Mouse (Mus musculus) limb, embryonic 12.5 days (tissue): Measurements from ENCODE around the gene Sarnp. TPM values are rescaled to one million over a fixed set of nuclear protein-coding genes. Genes with fewer than 3 reads are reported as not detected.

Experiments
- ATAC-seq: fragments of 200-750 bp; cut with Nextera tagmentation; 2 replicates; pipeline ENCODE4 v1.8.0; 2017; ENCODE audit warnings: low read depth, moderate TSS enrichment; ENCODE audit not compliant: insufficient number of reproducible peaks, insufficient read depth, low FRiP score, low TSS enrichment
- H3K27ac ChIP-seq: fragments of 300-500 bp; sonication (generic); 2 replicates; pipeline ENCODE4 v1.5.1; 2016; ENCODE audit warnings: mild to moderate bottlenecking, moderate library complexity
- H3K27me3 ChIP-seq: fragments of 300-500 bp; sonication (generic); 2 replicates; pipeline ENCODE4 v1.6.1; 2016; ENCODE audit warnings: mild to moderate bottlenecking, moderate library complexity
- H3K36me3 ChIP-seq: fragments of 300-500 bp; sonication (generic); 2 replicates; pipeline ENCODE4 v1.6.1; 2016; ENCODE audit warnings: mild to moderate bottlenecking, moderate library complexity
- H3K4me1 ChIP-seq: fragments of 300-500 bp; sonication (generic); replicated peaks from 2 replicates; pipeline ENCODE4 v1.6.1; 2016
- H3K4me2 ChIP-seq: fragments of 300-500 bp; sonication (generic); 2 replicates; pipeline ENCODE4 v1.6.1; 2016; ENCODE audit warnings: mild to moderate bottlenecking, moderate library complexity
- H3K4me3 ChIP-seq: fragments of 300-500 bp; sonication (generic); replicated peaks from 2 replicates; pipeline ENCODE4 v1.5.1; 2016; ENCODE audit warnings: mild to moderate bottlenecking
- H3K9ac ChIP-seq: fragments of 300-500 bp; sonication (generic); replicated peaks from 2 replicates; pipeline ENCODE4 v1.6.1; 2016; ENCODE audit warnings: mild to moderate bottlenecking, moderate library complexity
- H3K9me3 ChIP-seq: fragments of 300-500 bp; sonication (generic); 2 replicates; pipeline ENCODE4 v1.6.1; 2016; ENCODE audit warnings: mild to moderate bottlenecking, moderate library complexity
- WGBS: fragments of 180-500 bp; shearing (Covaris S2); methylation state at CpG from one replicate; pipeline ENCODE4 v1.1.7; 2016; 5-methylcytosine and 5-hydroxymethylcytosine counted together
- polyA plus RNA-seq: library from polyadenylated mRNA; unstranded; fragments of >200 nt; fragmentation: Nextera tagmentation; extraction: Ambion mirVana; gene quantifications from 2 replicates; pipeline ENCODE4 v1.2.1, GENCODE M21; 2016

Sarnp gene
- polyA plus RNA-seq, 1 experiment from 2014 or later = 241 TPM

DNA sequence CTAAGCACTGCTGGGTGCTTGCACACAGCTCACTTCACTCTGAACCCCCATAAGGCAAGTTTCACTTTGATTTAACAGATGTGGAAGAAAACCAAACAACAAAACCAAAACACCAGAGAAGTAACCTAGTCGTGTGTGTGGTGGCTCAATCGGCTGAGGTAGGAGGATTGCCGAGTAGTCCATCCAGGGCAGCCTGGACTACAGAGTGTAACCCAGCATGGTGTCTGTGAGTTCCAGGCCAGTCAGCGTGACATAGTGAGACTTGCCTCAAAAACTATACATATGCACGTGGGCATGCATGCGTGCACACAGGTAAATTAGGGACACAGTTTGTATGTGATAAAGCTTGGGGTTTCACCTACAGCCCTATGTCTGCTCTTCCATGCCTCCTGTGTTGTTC lies 100.3 kb downstream of the Sarnp start:
- no peak overlapping the region for H3K4me3 ChIP-seq
- H3K9me3 ChIP-seq = no peaks in the 10 kb centered on the region
- H3K36me3 ChIP-seq = peaks cover 60% of the 10 kb centered on the region
- H3K4me2 ChIP-seq = no peak overlapping the region
- 89% methylated on average over 6 of the region's 6 CpGs for WGBS
- no peak for ATAC-seq
- H3K4me1 ChIP-seq = peaks cover 36% of the 10 kb centered on the region
- H3K27ac ChIP-seq = no peak overlapping the region
- no peaks in the 10 kb centered on the region for H3K27me3 ChIP-seq
- H3K9ac ChIP-seq = no peak overlapping the region

DNA sequence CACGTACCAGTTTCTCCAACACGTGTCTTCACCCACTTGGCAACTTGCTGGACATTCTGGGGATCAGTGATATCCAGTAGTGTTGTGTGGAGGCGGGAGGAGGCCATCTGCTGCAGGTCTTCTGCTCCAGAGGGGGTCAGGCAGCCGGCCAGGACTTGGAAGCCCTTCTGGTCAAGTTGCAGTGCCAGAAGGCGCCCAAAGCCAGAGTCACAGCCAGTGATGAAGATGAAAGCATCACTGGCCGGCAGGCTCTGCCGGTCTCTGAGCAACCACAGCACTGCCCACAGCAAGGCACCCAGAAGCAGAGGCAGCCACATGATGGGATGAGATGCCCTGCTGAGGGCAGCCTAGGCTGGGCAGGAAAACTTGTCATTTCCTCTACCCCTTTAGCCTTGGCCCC lies 101.1 kb downstream of the Sarnp start:
- Histone ChIP-seq H3K27me3 (no peaks in the 10 kb centered on the region), H3K9ac (no peak overlapping the region), H3K4me2 (no peak overlapping the region), H3K9me3 (no peaks in the 10 kb centered on the region), H3K4me1 (peaks cover 34% of the 10 kb centered on the region), H3K27ac (no peak overlapping the region), H3K36me3 (peaks cover 58% of the 10 kb centered on the region), H3K4me3 (no peak overlapping the region)
- 74% methylated on average over 7 of the region's 7 CpGs for WGBS
- ATAC-seq = no peak

DNA sequence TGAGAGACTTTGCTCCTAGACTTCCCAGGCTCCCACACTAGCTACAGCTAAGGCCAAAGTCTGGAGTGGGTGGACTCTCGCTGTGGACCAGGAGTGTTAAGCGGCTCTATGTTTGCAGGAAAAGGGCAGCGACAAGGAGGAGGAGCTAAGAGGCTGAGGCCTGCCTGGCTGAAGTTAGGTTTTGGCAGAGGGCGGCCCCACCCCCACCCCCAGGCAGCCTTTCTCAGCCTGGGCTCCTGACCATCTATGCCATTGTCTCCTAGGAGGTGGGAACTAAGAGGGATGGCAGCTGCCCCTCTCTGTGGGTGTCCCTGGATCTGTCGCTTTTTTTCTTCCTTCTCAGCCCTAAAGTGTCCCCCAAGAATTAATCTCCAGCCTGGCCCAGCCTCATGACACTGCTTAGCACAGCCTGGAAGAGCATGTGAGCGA lies 102.1 kb downstream of the Sarnp start:
- peaks cover 48% of the 10 kb centered on the region for H3K36me3 ChIP-seq
- no peak overlapping the region for H3K4me2 ChIP-seq
- H3K4me1 ChIP-seq = peaks cover 36% of the 10 kb centered on the region
- H3K4me3 ChIP-seq = no peak overlapping the region
- no peak for ATAC-seq
- H3K27ac ChIP-seq = peak overlapping the region; percentile 50; the same call in 1 of the 2 replicates
- 0 out of 2 replicates have a peak, but pooled peaks cover 2% of the 10 kb centered on the region for H3K27me3 ChIP-seq
- H3K9me3 ChIP-seq = no peaks in the 10 kb centered on the region
- 29% methylated on average over 6 of the region's 6 CpGs for WGBS
- peak overlapping the region; percentile 4; the same call in 1 of the 2 replicates for H3K9ac ChIP-seq

GRCm38 (mm10) chr10:128919966-128920365 lies 102.8 kb downstream of the Sarnp start:
- no peak overlapping the region for H3K4me2 ChIP-seq
- 0 out of 2 replicates have a peak, but pooled peaks cover 3% of the 10 kb centered on the region for H3K27me3 ChIP-seq
- peaks cover 41% of the 10 kb centered on the region for H3K36me3 ChIP-seq
- ATAC-seq = no peak
- no peak overlapping the region for H3K9ac ChIP-seq
- no peaks in the 10 kb centered on the region for H3K9me3 ChIP-seq
- 83% methylated on average over 7 of the region's 7 CpGs for WGBS
- H3K4me1 ChIP-seq = peaks cover 36% of the 10 kb centered on the region
- H3K27ac ChIP-seq = no peak overlapping the region
- H3K4me3 ChIP-seq = no peak overlapping the region

GRCm38 (mm10) chr10:128920736-128921161 lies 103.6 kb downstream of the Sarnp start:
- Histone ChIP-seq H3K4me3 (no peak overlapping the region), H3K4me2 (no peak overlapping the region; the same call in 1 of the 2 replicates), H3K4me1 (peaks cover 36% of the 10 kb centered on the region), H3K27ac (peak overlapping the region; percentile 41; the same call in 1 of the 2 replicates), H3K27me3 (0 out of 2 replicates have a peak, but pooled peaks cover 3% of the 10 kb centered on the region), H3K9ac (no peak overlapping the region), H3K36me3 (peaks cover 33% of the 10 kb centered on the region), H3K9me3 (no peaks in the 10 kb centered on the region)
- 47% methylated on average over 3 of the region's 3 CpGs for WGBS
- no peak for ATAC-seq

- ATAC-seq = no peak
- Histone ChIP-seq H3K4me1 (peaks cover 36% of the 10 kb centered on the region), H3K4me2 (no peak overlapping the region; the same call in 1 of the 2 replicates), H3K9ac (no peak overlapping the region), H3K27ac (peak overlapping the region; percentile 41; the same call in 1 of the 2 replicates), H3K27me3 (0 out of 2 replicates have a peak, but pooled peaks cover 3% of the 10 kb centered on the region), H3K4me3 (no peak overlapping the region), H3K36me3 (peaks cover 29% of the 10 kb centered on the region), H3K9me3 (no peaks in the 10 kb centered on the region)
- WGBS = 36% methylated on average over 1 of the region's 1 CpGs
Observed at GRCm38 (mm10) chr10:128921251-128921650, 104.1 kb downstream of the Sarnp start.

DNA sequence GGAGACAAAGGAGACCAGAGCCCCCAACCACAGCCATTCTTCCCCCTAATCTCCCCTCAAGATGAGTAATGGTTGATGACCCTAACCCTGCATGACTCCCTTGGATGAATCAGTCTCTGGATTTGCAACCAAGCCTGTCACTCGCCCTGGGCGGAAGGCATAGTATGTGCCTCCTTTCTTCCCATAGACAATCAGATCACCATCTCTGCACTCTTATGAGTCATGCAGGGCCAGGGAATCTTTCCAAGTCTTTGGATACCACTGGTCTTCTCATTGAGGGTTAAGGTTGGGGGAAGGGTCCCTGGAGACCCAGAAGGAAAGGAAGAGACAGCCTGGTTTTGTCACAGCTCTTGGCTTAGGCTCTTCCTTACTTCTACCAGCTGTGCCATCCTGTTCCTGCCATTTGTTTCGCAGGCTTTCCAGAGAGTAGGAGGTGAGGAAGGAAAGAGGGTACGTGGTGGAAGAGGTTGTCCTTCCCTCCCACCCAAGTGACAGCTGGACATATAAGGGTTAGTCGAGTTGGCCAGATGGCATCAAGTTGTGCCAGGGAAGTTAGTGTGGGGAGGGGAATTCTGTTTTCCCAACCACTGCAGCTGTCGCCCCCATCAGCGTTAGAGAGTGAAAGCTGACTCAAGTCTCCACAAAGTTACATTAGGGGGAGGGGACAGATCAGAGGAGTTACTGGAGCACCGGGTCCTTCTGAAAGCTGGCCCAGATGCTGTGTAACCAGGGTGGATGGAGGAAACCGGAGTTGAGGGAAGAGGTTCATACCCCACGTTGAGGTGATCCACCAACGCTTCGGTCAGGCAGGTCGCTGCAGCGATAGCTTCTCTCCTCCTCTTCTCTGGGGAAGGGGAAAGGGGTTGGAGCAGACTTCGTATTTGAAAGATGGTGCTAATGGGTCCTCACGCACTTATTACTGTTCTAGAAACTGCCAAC lies 105.0 kb downstream of the Sarnp start:
- H3K36me3 ChIP-seq = peaks cover 20% of the 10 kb centered on the region
- no peak for ATAC-seq
- H3K9me3 ChIP-seq = no peaks in the 10 kb centered on the region
- H3K4me2 ChIP-seq = peak overlapping the region; percentile 73
- peak overlapping the region; percentile 76 for H3K4me3 ChIP-seq
- H3K4me1 ChIP-seq = peaks cover 36% of the 10 kb centered on the region
- peak overlapping the region; percentile 74 for H3K9ac ChIP-seq
- H3K27ac ChIP-seq = peak overlapping the region; percentile 86; the same call in 1 of the 2 replicates
- 75% methylated on average over 16 of the region's 16 CpGs for WGBS
- H3K27me3 ChIP-seq = 0 out of 2 replicates have a peak, but pooled peaks cover 3% of the 10 kb centered on the region

DNA sequence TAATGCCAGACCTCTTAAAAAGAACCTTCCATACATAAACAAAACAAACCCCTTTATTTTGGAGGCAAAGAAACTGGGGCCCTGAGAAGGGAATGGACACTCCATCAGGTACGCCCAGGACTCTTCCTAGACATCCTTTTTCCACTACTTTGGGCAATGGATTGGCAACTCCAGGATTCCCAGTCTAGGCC lies 105.6 kb downstream of the Sarnp start, which contains the start of gene Rdh5:
TSS of gene Rdh5 (minus strand) at position 67 of the 191 bp plus-strand sequence.
- 9% methylated on average over 1 of the region's 1 CpGs for WGBS
- no peak for ATAC-seq
- peaks cover 6% of the 10 kb centered on the region; the same call in 1 of the 2 replicates for H3K27me3 ChIP-seq

DNA sequence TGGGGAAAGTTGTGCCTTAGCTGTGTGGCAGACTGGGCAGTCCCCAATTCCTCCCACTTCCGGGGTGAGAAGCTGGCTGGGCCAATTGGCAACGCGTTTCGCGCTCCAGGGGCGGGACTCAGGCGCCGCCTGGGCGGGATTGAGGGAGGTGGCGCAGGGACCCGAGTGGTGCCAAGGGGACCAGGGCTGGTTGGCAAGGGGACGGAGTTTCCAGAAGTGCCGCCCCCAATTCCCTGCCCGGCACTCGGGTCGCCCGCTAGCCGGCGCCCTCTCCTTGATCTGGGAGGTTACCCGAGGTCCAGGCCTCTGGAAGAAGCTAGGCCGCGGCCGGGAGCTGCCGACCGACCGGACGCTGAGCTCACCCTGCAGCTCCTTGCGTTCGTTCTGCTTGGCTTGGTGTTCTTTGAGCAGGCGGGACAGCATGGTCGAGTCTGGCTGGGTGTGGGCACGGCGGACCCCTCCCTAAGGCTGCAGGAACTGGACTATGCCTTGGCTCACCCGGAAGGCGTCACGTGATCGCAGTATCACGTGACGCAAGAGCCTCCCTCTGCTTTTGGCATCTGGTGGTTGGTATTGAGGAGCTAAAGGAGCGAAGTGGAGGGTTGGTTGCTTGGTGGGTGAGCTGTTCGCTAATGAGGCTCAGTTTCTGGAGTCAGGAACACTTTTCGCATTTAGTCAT lies 106.0 kb downstream of the Sarnp start:
- Histone ChIP-seq H3K4me3 (peak overlapping the region; percentile 76), H3K9ac (peak overlapping the region; percentile 74), H3K27me3 (peaks cover 10% of the 10 kb centered on the region), H3K36me3 (peaks cover 10% of the 10 kb centered on the region; the same call in 1 of the 2 replicates), H3K27ac (peak overlapping the region; percentile 86), H3K4me2 (peak overlapping the region; percentile 73), H3K4me1 (peaks cover 36% of the 10 kb centered on the region), H3K9me3 (no peaks in the 10 kb centered on the region)
- 1% methylated on average over 42 of the region's 42 CpGs for WGBS
- ATAC-seq = peak; percentile 86

More for the DNA sequence above, 105.6 kb downstream of the Sarnp start, which contains the start of gene Rdh5:
- Histone ChIP-seq H3K4me1 (peaks cover 36% of the 10 kb centered on the region), H3K27ac (peak within 1 kb of the TSS; percentile 86), H3K4me3 (peak within 1 kb of the TSS; percentile 76), H3K9me3 (no peaks in the 10 kb centered on the region), H3K4me2 (peak within 1 kb of the TSS; percentile 73), H3K9ac (peak within 1 kb of the TSS; percentile 74), H3K36me3 (peaks cover 14% of the 10 kb centered on the region)

- Histone ChIP-seq H3K9ac (peak within 1 kb of the TSS; percentile 74), H3K27me3 (peaks cover 18% of the 10 kb centered on the region), H3K4me2 (peak within 1 kb of the TSS; percentile 73), H3K9me3 (no peaks in the 10 kb centered on the region), H3K4me3 (peak within 1 kb of the TSS; percentile 76), H3K4me1 (peaks cover 35% of the 10 kb centered on the region), H3K27ac (peak within 1 kb of the TSS; percentile 86), H3K36me3 (0 out of 2 replicates have a peak, but pooled peaks cover 5% of the 10 kb centered on the region)
- 70% methylated on average over 9 of the region's 9 CpGs for WGBS
- ATAC-seq = no peak
Observed at GRCm38 (mm10) chr10:128923935-128924334, 106.8 kb downstream of the Sarnp start, which contains the start of gene Bloc1s1. Bloc1s1 (minus strand) TSS chr10:128924035.
